Mouse (Mus musculus) adrenal gland, adult 18-20 months (tissue): ENCODE data around the gene Pawr. TPM values are rescaled to one million over a fixed set of nuclear protein-coding genes. Genes with fewer than 3 reads are reported as not detected.

Source experiments
- DNase-seq, 2 experiments: peaks; one replicate each; pipeline ENCODE4 v3.0.0; 2021 to 2022; ENCODE audit warnings: low spot score in 2 of 2
- total RNA-seq, 2 experiments: library from RNA; stranded (reverse); gene quantifications; 1 replicate in 1 of 2; 2 replicates in 1 of 2; pipeline ENCODE4 v1.2.3; 2021

The Pawr gene
- total RNA-seq, 2 experiments from 2014 or later = 8.0 to 10.3 TPM

DNA sequence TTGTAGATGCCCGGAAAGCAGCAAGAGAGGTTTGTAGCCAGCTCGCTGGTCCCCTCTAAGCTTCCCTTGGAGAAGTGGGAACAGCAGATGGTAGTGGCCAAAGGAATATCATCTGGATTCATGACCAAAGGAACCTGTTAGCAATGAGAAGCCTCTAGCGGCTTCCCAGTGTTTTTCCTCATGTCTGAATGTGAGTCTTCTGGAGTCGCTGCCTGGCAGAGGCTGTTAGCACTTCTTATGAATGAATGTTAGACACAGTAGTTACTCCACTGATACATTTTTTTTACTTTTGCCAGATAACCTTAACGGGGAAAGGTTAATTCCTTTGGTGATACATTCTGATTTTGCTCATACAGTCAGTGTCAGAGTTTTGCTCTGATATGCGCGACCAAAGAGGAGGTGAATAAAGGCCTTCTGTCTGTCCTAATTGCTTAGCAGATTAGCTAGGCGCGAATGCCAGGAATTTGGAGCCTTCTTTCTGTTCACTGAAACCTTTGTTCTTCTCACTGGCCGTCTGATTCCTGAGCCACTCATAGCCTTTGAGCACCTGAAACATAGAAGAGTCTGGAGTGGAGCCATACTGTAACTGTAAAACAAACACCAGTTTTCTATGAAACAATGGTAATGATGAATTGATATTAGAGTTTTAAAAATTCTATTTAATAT, 22.9 kb downstream of the Pawr start:
- no peak for DNase-seq

DNA sequence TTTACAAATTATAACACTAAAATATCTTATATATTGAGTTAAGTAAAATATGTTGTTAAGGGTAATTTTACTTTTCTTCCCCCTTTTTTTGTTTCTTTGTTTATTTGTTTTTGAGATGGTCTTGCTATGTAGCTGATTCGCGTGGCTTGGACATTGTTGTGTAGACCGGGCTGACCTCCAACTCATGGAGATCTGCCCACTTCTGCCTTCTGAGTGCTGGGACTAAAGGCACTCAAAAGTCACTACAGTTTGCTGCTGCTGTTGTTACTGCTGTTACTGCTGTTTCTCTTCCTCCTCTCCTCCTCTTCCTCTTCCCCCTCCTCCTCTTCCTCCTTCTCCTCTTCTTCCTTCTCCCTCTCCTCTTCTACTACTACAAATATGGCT, 23.5 kb downstream of the Pawr start:
- DNase-seq = no peak

DNA sequence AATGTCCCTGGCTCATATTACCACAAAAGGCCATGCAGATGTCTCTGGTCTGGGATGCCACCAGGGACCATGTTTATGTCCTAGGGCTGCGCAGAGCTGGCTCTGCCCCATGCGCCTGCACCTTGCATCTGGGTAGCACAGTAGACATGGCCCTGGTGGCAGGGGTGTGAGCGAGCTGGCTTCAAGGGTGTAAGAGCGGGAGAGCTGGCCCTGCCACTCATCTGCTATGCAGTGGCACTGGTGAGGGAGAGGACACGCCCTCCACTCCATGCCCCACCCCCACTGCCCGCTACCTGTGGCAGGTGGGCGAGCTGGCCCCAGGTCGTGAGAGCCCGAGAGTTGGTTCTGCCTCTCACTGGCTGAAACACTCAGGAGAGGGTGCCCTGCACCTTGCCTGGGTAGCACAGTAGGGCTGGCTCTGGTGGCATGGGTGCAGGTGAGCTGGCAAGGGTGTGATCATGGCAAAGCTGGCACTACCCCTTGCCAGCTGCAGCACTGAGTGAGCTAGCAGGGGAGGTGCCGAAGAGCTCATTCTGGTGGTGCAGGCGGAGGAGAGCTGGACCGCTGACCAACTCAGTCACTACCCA, 24.8 kb downstream of the Pawr start:
- no peak for DNase-seq

DNA sequence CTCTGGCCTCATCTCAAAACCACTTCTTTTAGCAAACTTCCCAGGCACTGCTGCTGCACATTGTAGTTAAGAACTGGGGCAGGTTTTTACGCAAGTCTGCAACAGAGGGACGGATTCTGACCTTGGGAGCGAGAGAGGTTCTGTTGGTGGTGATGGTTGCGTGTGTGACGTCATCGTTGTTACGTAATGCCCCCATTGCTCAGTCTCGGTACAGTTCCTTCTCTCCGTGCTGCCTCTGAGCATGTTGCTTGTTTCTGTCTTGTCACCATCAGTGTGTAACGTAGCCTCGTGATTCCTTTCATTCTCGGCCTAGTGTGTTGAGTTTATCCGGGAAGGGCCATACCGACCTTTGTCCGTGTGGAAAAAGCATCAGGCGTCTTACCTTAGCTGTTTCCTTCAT, 28.1 kb downstream of the Pawr start:
- DNase-seq = no peak

DNA sequence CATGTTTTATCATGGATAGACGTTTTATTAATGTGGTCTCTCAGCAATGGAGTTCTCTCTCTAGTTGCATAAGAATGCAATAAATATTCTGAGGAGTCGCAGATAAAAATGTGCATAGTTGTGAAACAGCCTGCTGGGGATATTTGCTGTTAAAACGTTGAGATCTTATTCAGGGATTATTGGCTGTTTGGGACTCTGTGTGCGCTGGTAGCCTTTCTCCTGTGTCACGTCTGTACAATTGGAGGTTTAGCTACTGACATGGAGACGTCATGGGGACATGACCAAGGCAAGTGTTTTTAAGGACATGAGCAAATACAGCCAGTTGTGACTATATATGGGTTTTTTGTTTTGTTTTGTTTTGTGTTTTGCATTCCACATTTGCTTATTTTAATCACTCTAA, 28.9 kb downstream of the Pawr start:
- no peak for DNase-seq

DNA sequence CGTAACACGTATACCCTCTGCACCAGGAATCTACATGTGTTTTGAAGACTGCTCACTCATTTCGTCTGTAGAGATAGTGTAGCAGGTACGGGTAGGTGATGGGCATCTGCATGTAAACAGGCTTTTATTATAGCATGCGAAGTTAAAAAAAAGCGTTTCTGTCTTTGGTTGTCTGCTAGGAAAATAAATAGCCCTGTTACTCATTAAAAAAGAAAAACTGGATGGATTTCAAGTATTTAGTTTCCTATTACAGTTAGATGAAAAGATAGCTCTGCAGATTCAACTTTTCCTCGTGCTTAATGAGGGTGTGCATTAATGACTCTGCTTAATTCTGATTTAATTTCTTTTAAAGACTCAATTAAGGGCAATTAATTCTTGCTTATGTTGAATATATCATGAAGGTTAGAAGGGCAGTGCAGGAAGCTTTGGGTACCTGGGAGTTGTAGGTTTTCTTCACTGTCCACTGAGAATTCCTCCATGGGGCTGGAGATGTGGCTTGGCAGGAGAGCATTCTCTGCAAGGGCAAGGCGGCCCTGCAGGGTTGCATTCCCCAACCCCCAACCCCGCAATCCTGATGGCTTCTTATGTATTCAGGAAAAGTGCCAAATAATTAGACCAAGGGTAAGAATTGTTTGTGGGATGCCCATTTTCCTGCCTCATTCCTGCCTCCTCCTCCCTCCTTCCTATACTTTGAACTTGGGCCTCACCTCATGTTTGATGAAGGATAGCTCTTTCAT, 29.7 kb downstream of the Pawr start:
- DNase-seq = no peak

DNA sequence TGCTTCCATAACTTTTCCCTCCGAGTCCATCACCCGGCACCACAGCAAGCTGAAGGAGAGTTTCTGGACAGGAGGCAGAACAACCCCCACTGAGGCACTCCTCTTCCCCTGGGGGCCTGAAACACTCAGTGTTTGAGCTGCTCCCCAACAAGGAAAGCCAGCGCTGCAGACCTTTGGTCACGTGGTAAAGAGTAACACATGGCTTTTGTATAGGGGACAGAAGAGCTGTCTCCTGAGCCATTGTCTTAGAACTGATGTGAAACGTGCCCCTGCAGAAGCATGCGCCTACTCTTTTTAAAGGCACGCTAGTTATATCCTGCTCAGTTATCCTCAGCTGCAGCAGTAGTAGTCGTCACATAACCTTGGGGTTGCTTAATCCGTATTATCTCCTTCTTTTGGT, 32.0 kb downstream of the Pawr start:
- no peak for DNase-seq

DNA sequence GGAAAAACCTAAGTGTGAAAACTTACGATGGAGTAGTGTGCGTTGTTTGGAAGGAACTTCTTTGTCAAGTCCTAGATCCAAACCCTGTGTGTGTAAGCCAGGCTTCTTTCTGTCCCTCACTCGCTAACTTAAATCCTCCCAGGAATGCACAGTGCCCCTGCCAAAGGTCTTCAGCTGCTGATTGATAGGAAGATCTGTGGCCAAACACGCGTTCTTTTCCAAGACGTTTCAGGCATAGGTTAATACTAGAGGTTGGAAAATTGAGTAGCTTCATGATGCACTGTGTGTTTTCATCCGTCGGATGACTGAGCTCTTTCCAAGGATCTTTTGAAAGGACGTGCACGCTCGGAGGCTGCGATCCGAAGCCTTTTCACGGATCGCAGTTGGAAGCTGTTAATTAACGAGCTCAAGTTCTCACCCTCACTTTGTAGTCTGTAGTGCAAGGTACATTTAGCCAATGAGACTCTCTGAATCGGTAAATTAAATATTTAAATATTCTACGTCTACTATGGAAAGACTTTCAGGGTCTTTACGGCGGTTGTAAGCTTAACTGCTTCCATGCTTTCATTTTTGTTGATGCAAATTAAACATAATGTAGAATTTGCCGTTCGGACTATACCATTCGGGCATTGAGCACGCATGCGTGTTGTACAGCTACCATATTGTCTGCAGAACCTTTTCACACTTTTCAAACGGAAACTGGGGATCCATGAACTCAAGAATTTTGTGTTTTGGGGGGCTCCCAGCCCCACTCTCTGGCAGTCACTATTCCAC, 33.2 kb downstream of the Pawr start:
- DNase-seq = no peak

DNA sequence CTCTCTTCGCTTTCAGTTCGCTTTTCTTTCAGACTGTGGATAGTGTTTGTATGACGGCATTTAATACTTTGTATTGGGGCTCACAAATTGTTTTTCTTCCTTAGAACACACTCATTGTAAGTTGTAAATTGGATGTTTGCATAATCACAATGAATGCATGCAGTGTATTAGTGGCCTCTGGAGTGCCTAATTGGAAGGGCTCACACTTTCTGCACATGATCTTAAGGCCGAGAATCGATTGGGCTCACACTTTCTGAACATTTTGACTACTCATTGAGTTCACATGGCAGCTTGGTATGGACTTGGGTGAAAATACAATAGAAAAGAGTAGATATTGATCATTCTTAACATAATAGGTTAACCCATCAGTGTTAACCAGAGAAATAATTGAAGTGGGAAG, 34.3 kb downstream of the Pawr start:
- DNase-seq = no peak

DNA sequence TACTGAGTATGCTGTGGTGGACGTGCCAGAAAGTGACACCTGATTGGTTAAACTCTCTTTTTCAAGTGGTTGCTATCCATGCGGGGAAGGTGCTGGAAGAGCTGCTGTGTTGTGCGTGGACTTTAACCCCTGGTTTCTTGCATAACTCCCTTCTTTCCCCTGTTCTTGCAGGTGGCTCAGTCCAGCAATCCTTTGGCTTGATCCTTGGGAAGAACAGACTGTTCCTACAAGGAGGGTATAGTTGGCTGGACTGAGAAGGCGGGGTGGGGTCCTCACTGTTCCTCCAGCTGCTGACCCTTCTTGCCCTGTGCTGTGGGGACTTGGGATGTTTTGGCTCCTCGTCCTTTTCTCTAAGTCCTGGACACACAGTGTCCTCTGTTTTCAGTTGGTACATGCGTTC, 36.4 kb downstream of the Pawr start:
- DNase-seq = no peak

DNA sequence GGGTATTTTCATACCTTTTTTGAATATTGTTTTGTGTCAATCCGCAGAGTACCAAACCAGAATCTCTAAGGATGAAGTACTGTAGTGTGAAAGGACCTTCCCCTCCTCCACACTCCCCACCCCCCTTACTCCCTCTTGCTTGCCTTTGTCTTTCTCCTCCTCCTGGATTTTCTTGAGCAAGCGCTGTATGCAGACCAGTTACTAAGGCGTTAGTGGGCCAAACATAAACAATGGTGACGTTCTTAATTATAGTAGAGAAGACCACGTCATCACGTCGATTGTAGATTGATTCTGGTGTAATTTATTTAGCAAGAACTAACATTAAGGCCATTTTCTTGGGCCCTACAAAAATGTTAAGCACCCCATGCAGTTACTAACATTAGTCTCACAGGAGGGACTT, 40.3 kb downstream of the Pawr start:
- DNase-seq = no peak

DNA sequence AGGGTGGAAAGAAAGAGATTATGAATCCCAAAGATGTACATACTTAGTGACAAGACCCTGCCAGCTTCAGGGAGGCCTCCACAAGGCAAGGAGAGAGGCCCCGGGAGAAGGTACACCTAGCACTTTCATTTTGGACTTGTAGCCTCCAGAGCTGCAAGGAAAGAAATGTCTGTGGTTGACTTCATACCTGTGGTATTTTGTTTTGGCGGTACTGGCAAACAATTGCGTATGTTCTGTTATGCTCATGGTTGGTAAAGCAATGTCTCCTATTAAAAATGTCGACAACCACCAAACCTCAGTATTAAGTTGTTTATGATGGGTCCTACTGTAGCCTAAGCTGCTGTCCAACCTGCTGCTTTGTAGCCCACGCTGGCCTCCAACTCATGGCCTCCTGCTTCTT, 40.9 kb downstream of the Pawr start:
- no peak for DNase-seq

DNA sequence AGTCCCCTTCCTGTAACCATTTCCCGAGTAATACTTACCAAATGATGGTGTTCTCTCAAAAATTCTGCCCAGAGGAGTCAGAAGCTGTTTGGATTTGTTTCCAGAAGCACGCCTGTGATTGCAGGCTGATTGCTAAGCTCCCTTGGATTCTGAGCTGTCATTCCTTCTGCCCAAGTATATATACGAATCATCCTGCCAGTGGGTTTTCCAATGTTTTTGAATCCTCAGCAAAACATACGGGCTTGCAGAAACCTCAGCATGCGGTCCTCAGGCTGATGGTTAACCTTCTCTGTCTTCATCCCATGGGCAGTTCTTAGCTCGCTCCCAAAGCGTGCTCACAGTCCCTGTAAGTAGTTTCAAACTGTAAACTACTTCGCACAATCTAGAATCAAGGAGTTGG, 43.9 kb downstream of the Pawr start:
- DNase-seq = no peak

DNA sequence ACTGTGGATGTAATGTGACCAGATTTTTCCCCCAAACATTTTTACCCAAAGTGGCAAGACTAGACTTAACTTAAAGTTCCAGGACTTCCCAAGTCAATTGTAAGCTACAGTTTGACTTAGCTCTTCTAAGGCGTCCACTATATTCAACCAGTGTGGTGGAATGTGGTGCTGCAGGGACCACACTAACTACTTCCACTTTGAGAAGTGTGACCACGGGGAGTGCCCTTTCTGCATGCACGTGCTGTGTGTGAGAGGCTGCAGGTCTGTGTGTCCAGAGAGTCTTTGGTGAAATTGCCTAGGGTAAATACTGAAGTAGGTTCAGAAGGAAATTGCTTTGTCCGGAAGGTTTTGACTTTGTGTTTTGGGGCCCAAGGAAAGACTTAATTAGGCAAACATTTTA, 44.4 kb downstream of the Pawr start:
- DNase-seq = no peak

DNA sequence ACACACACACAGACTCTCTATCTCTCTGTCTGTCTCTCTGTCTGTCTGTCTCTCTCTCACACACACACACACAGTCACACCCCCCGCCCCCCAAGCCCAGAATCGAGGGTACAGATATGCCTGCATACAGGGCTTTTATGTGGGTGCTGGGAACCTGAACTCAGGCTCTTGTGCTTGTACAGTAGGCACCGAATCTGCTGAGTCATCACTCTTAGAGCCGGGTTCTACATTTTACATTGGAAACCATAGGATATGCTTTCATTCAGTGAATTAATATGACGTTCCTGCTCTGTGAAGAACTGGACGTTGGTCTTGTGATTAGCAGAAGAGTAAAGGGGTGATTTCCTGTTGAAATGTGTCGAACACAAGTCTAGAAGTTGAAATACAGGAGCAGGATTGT, 45.4 kb downstream of the Pawr start:
- no peak for DNase-seq

DNA sequence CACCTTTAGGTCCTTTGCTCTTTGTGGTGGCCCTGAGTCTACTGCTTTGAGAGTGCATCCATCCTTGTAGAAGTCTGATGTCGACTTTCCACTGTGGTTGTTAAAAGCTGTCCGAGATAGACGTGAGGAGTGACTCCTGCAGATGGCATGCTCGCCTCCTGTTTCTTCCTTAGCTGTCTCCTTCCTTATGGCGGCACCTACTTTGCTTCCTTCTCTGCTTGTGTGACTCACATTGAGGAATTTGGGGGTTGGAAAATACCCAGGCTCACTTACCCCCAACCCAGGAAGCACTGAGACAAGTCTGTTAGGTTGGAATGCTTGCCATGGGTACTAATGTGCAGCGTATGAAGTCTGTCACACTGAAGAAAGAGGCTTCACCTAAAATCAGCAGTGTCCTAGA, 46.1 kb downstream of the Pawr start:
- no peak for DNase-seq

DNA sequence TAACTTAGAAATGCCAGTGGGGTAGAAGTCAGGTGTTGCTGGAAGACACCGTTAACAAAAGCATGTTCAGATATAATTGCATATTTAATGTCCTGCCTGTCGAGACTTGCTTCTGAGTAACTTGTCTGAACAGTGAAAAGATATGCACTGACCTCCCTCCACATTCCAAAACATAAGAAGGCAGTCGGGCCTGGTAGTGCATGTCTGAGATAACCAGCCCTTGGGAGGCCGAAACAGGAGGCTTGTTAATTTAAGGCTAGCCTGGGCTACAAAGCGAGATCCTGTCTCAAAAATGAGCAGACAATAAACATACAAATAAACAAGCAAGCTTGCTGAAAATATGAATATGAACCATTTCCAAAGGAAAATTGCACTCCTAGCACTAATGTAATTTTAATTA, 46.6 kb downstream of the Pawr start:
- no peak for DNase-seq

DNA sequence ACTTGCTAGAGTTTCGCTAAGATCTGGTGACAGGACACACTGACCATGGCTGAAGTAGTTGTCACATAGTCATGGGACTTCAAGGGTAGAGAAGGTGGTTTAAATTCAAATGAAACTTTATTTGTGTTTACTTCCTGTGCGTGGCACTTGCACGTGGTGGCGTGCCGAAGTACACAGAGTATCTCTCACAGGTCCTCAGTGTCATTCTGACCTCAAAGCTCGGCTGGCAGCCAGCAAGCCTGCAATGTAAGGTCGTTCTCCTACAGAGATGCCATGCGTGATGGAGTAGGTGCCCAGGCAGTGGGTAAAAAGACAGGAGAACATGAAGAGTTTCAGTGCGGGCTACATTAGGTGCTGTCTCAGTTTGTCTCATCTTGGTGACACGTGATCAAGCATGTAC, 48.8 kb downstream of the Pawr start:
- DNase-seq = no peak

DNA sequence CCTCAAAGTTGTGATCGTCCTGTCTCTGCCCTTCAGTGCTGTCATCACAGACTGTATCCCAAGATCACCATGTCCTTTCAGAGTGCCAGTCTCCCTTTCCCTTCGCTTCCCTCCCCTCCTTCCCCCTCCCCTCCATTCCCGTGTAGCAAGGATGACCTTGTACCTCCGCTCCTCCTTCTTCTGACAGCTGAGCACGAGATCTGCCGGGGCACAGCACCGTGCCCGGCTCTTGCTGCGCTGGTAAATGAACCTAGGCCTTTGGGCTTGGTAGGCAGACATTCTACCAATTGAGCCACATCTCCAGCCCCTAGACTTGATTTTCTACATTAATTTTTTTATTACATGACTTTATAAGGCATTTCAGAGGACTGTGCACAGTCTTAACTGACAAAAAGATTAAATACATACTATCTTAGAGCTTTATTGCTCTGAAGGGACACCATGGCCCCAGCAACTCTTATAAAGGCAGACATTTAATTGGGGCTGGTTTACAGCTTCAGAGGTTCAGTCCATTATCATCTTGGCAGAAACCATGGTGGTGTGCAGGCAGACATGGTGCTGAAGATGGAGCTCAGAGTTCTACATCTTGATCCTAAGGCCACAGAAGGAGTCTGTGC, 52.3 kb downstream of the Pawr start:
- no peak for DNase-seq

DNA sequence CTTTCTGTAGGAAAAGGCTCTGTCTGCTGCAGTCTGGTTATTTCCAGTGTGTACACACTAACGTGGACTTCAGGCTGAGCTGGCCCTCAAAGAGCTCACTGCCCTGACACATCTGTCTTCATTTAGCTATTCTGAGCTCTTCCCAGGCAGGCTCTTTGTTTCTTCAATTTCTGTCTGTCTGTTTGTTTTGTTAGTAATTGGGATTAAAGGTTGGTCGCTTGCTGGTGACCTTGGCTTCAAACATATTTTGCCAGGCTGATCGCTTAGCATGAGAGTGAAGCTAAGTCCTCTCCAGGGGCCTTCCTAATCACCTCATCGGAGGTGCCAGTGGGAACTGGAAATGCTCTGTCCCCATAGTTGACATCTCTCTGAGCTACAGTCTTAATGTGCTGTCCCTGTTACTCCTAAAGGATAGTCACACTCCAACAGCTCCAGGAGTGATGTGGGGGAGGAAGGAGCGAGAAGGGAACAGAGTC, 53.6 kb downstream of the Pawr start:
- DNase-seq = no peak

DNA sequence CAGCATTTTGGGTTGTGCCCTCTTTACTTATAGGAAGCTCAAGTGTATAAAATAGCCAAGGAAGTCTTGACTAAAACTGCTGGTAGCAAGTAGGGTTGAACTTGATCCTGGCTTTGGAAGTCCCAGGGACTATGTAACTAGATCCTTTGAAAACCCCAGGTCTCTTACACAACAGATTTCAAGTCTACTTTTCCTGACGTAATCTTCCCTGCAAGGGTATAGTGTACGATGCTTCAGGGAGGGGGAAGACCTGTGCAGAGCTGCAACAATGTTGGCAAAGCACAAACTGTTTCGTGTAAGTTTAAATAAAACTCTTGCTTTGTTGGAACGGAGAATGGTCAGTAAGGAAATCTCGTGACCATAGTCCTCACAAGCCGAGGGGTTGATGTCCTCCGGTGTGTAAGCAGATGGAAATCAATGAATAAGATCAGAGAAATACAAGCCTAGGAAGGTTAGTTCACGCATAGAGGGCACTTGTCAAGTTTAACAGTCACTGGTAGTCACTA, 56.5 kb downstream of the Pawr start:
- no peak for DNase-seq
